Mouse (Mus musculus): ENCODE measurements around the gene Uqcc2. TPM values are rescaled to one million over a fixed set of nuclear protein-coding genes. Genes with fewer than 3 reads are reported as not detected.

Uqcc2 gene
- polyA plus RNA-seq, 1 experiment = 1,028 TPM

DNA sequence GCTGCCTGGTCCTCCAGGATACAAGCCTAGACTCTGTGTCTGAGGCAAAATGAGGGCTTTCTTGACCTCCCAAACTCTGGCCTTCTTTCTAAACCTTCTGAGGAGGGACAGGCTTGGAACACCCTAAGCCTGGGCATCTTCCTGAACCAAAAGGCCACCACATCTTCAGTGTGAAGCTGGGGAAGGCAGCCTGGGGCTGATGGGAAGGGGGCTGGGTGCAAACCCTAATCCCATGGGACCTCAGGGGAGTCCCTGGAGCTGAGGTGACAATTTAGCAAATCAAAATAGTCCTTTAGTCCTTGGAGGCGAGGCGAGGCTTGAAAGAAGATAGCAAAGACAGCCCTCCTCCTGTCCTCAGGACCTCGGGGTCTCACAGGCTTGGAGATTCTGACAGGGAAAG lies 42.6 kb upstream of the Uqcc2 start:
- H3K27me3 ChIP-seq (ENCODE audit: control insufficient read depth, insufficient read depth, low read length) = no peaks in the 10 kb centered on the region
- H3K27ac ChIP-seq (ENCODE audit: control insufficient read depth, insufficient read depth, low read depth, low read length) = no peak overlapping the region
- no peaks in the 10 kb centered on the region for H3K36me3 ChIP-seq (ENCODE audit: control insufficient read depth, insufficient read depth, low read length)
- peaks cover 19% of the 10 kb centered on the region for H3K4me1 ChIP-seq (ENCODE audit: control insufficient read depth, insufficient read depth, low read length)
- TF ChIP-seq CTCF (IDR thresholded peaks at IDR 0.05; ENCODE audit: control insufficient read depth, insufficient read depth, insufficient replicate concordance, low read depth, low read length) = no peak
- TF ChIP-seq POLR2A (IDR thresholded peaks at IDR 0.05; ENCODE audit: control insufficient read depth, low read depth, low read length) = no peak
- no peak overlapping the region for H3K4me3 ChIP-seq (ENCODE audit: control insufficient read depth, low read depth, low read length)

DNA sequence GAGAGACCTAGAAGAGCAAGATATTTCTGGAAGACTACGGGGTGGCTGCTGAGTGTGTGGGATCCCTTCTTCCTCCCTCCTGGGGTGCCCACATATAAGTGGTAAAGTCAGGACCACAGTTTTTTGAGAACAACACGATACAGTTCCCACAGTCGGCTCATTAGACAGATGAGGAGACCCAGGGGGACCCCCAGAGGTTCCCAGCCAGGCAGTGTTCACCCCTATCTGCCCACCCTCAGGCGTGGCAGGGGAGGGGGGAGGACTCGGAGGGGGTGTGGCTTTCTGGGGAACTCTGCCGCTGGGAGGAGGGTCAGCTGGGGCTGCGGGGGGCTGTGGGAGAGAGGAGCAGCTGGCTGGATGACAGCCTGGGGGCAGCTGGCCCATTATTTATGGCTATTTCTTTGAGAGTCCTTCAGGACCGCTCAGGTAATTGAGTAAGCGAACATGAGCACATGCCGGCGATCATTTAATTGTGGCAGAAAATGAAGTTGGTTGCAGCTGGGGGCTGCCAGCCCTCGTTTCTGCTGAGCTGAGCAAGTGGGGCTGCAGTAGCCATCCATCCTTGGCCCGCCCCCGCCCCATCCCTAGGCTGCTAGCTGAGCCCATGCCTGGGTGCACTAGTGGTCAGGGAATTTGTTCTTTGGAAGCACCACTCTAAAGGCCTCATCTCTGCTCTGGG lies 41.6 kb upstream of the Uqcc2 start:
- H3K27me3 ChIP-seq (ENCODE audit: control insufficient read depth, insufficient read depth, low read length) = no peaks in the 10 kb centered on the region
- H3K27ac ChIP-seq (ENCODE audit: control insufficient read depth, insufficient read depth, low read depth, low read length) = no peak overlapping the region
- no peak overlapping the region for H3K4me3 ChIP-seq (ENCODE audit: control insufficient read depth, low read depth, low read length)
- peaks cover 19% of the 10 kb centered on the region for H3K4me1 ChIP-seq (ENCODE audit: control insufficient read depth, insufficient read depth, low read length)
- no peak for TF ChIP-seq POLR2A (IDR thresholded peaks at IDR 0.05; ENCODE audit: control insufficient read depth, low read depth, low read length)
- no peak for TF ChIP-seq CTCF (IDR thresholded peaks at IDR 0.05; ENCODE audit: control insufficient read depth, insufficient read depth, insufficient replicate concordance, low read depth, low read length)
- no peaks in the 10 kb centered on the region for H3K36me3 ChIP-seq (ENCODE audit: control insufficient read depth, insufficient read depth, low read length)

- Histone ChIP-seq H3K36me3 (ENCODE audit: control insufficient read depth, insufficient read depth, low read length) (no peaks in the 10 kb centered on the region), H3K4me3 (ENCODE audit: control insufficient read depth, low read depth, low read length) (no peak overlapping the region), H3K4me1 (ENCODE audit: control insufficient read depth, insufficient read depth, low read length) (peaks cover 6% of the 10 kb centered on the region), H3K27ac (ENCODE audit: control insufficient read depth, insufficient read depth, low read depth, low read length) (no peak overlapping the region), H3K27me3 (ENCODE audit: control insufficient read depth, insufficient read depth, low read length) (no peaks in the 10 kb centered on the region)
- TF ChIP-seq POLR2A (IDR thresholded peaks at IDR 0.05; ENCODE audit: control insufficient read depth, low read depth, low read length) (no peak), CTCF (IDR thresholded peaks at IDR 0.05; ENCODE audit: control insufficient read depth, insufficient read depth, insufficient replicate concordance, low read depth, low read length) (no peak)
These were observed 40.0 kb upstream of the Uqcc2 start for GRCm38 (mm10) chr17:27173715-27174114.

- Histone ChIP-seq H3K36me3 (ENCODE audit: control insufficient read depth, insufficient read depth, low read length) (no peaks in the 10 kb centered on the region), H3K27ac (ENCODE audit: control insufficient read depth, insufficient read depth, low read depth, low read length) (no peak overlapping the region), H3K4me3 (ENCODE audit: control insufficient read depth, low read depth, low read length) (no peak overlapping the region), H3K4me1 (ENCODE audit: control insufficient read depth, insufficient read depth, low read length) (no peaks in the 10 kb centered on the region), H3K27me3 (ENCODE audit: control insufficient read depth, insufficient read depth, low read length) (no peaks in the 10 kb centered on the region)
- TF ChIP-seq CTCF (IDR thresholded peaks at IDR 0.05; ENCODE audit: control insufficient read depth, insufficient read depth, insufficient replicate concordance, low read depth, low read length) (no peak), POLR2A (IDR thresholded peaks at IDR 0.05; ENCODE audit: control insufficient read depth, low read depth, low read length) (no peak)
These were observed 38.7 kb upstream of the Uqcc2 start for GRCm38 (mm10) chr17:27172459-27172858.

DNA sequence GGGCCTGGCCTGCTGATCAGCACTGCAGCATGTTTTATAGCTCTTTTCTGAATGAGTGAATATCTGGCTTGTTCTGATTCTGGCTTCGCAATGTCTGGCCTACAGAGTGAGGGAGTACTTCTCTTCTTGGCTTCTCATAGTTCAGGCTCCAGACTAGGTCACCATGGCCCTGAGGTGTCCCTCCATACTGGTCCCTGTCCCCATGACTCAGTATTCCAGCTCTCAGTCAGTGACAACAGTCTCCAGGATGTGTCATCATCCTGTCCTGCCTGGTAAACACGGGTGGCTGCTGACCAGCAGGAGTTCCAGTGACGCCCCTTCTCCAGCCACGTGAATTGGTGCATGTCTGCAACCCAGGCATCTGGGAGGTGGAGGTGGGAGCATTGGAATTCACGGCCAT lies 37.4 kb upstream of the Uqcc2 start:
- TF ChIP-seq POLR2A (IDR thresholded peaks at IDR 0.05; ENCODE audit: control insufficient read depth, low read depth, low read length) (no peak), CTCF (IDR thresholded peaks at IDR 0.05; ENCODE audit: control insufficient read depth, insufficient read depth, insufficient replicate concordance, low read depth, low read length) (no peak)
- no peak overlapping the region for H3K27ac ChIP-seq (ENCODE audit: control insufficient read depth, insufficient read depth, low read depth, low read length)
- no peak overlapping the region for H3K4me3 ChIP-seq (ENCODE audit: control insufficient read depth, low read depth, low read length)
- H3K4me1 ChIP-seq (ENCODE audit: control insufficient read depth, insufficient read depth, low read length) = no peaks in the 10 kb centered on the region
- H3K36me3 ChIP-seq (ENCODE audit: control insufficient read depth, insufficient read depth, low read length) = no peaks in the 10 kb centered on the region
- H3K27me3 ChIP-seq (ENCODE audit: control insufficient read depth, insufficient read depth, low read length) = no peaks in the 10 kb centered on the region

DNA sequence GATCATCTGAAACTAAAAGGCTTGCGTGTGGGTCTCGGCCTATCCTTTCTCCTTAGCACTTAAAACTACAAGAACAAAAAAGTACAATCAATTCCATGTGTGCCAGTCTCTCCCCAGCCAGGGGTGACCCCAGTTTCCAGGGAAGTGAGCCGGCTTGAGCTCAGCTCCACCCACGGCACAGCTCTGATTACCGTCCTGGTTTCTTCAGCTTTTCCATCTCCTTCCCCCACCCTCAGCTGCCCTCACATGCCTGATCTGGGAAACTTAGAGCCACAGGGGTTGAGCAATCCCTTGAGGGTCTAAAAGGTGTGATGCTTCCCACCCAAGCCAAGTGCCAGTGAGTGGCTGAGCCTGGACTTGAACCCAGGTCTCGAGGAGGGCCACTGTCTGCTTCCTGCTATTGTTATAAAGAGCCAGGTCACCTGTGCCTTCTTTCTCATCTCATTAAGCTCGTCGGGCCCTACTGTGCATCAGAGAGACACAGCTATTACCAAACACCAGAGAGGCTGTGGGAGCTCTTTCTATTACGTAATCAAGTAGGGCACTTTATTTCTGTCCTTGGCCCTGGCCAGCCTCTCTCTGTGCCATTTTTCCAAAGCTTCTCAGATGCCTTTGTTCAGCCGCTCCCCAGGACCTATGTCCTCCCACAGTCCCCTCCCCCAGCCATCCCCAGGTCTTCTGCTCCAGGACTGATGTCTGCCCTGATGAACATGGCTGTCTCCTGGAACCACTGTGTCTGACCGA lies 36.4 kb upstream of the Uqcc2 start:
- TF ChIP-seq CTCF (IDR thresholded peaks at IDR 0.05; ENCODE audit: control insufficient read depth, insufficient read depth, insufficient replicate concordance, low read depth, low read length) (no peak), POLR2A (IDR thresholded peaks at IDR 0.05; ENCODE audit: control insufficient read depth, low read depth, low read length) (no peak)
- Histone ChIP-seq H3K4me1 (ENCODE audit: control insufficient read depth, insufficient read depth, low read length) (no peaks in the 10 kb centered on the region), H3K27me3 (ENCODE audit: control insufficient read depth, insufficient read depth, low read length) (no peaks in the 10 kb centered on the region), H3K4me3 (ENCODE audit: control insufficient read depth, low read depth, low read length) (no peak overlapping the region), H3K27ac (ENCODE audit: control insufficient read depth, insufficient read depth, low read depth, low read length) (no peak overlapping the region), H3K36me3 (ENCODE audit: control insufficient read depth, insufficient read depth, low read length) (no peaks in the 10 kb centered on the region)

GRCm38 (mm10) chr17:27168569-27168968 lies 34.9 kb upstream of the Uqcc2 start:
- Histone ChIP-seq H3K4me1 (ENCODE audit: control insufficient read depth, insufficient read depth, low read length) (no peaks in the 10 kb centered on the region), H3K27me3 (ENCODE audit: control insufficient read depth, insufficient read depth, low read length) (no peaks in the 10 kb centered on the region), H3K27ac (ENCODE audit: control insufficient read depth, insufficient read depth, low read depth, low read length) (no peak overlapping the region), H3K36me3 (ENCODE audit: control insufficient read depth, insufficient read depth, low read length) (no peaks in the 10 kb centered on the region), H3K4me3 (ENCODE audit: control insufficient read depth, low read depth, low read length) (no peak overlapping the region)
- TF ChIP-seq POLR2A (IDR thresholded peaks at IDR 0.05; ENCODE audit: control insufficient read depth, low read depth, low read length) (no peak), CTCF (IDR thresholded peaks at IDR 0.05; ENCODE audit: control insufficient read depth, insufficient read depth, insufficient replicate concordance, low read depth, low read length) (no peak)
